Mouse (Mus musculus) cortical plate, adult 2 months (tissue): ENCODE results near the gene Ryr1.

ENCODE experiments used
- CTCF ChIP-seq: fragments of 200-500 bp; IDR thresholded peaks from 2 replicates; pipeline ENCODE4 v1.5.1; 2011; ENCODE audit warnings: mild to moderate bottlenecking, control low read depth, low read length; ENCODE audit not compliant: insufficient read depth; ENCODE audit errors: extremely low read depth
- POLR2A ChIP-seq: fragments of 200-500 bp; IDR thresholded peaks from 2 replicates; pipeline ENCODE4 v1.6.1; 2011; ENCODE audit warnings: mild to moderate bottlenecking, low read length, control low read depth; ENCODE audit not compliant: insufficient read depth; ENCODE audit errors: extremely low read depth

DNA sequence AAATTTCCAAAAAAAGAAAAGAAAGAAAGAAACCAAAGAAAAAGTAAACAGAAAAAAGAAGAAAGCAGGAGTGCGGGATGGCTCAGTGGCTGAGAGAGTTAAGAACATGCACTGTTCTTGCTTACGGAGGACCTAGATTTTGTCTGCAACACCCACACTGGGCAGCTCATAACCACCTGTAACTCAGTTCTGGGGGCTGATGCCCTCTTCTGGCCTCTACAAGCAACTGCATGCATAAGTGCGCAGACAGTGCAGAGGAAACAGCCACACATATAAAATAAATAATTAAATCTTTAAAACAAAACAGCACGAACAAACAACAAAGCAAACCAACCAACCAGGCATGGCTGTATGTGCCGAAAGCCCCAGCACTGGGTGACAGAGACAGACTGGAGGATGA is 92.3 kb downstream of the Ryr1 start:
- TF ChIP-seq POLR2A (no peak), CTCF (no peak)
